Mouse (Mus musculus) heart, adult 9 months (tissue): ENCODE data around the gene Trim54.

Experiments used
- DNase-seq, 2 experiments: peaks; one replicate each; pipeline ENCODE4 v3.0.0; 2022; ENCODE audit warnings: low spot score in 2 of 2

Trim54 gene

GRCm38 (mm10) chr5:31116354-31116753, at the start of gene Trim54:
TSS of gene Trim54 (plus strand) at chr5:31116712.
- peak; percentile 70 to 75 for DNase-seq

- DNase-seq: no peak
These were observed 46.7 kb upstream of the Trim54 start for GRCm38 (mm10) chr5:31069810-31070209.

- no peak for DNase-seq
These were observed 45.5 kb upstream of the Trim54 start for GRCm38 (mm10) chr5:31071059-31071458.

- DNase-seq: no peak
These were observed 44.7 kb upstream of the Trim54 start for GRCm38 (mm10) chr5:31071821-31072220.

- DNase-seq: no peak
These were observed 43.3 kb upstream of the Trim54 start for GRCm38 (mm10) chr5:31073176-31073575.

- no peak for DNase-seq
These were observed 40.2 kb upstream of the Trim54 start for GRCm38 (mm10) chr5:31076346-31076745.

GRCm38 (mm10) chr5:31080059-31080794, 36.3 kb upstream of the Trim54 start:
- no peak for DNase-seq

- no peak for DNase-seq
These were observed 35.7 kb upstream of the Trim54 start for GRCm38 (mm10) chr5:31080795-31081164.

GRCm38 (mm10) chr5:31081386-31081785, 35.1 kb upstream of the Trim54 start:
- DNase-seq: no peak

- DNase-seq: peak in 1 of 2 experiments; percentile 41
These were observed 34.2 kb upstream of the Trim54 start for GRCm38 (mm10) chr5:31082355-31082754.

- DNase-seq: peak; percentile 58 to 62
These were observed 33.4 kb upstream of the Trim54 start for GRCm38 (mm10) chr5:31082935-31083625.

GRCm38 (mm10) chr5:31083949-31084348, 32.6 kb upstream of the Trim54 start:
- DNase-seq: no peak

GRCm38 (mm10) chr5:31086606-31087005, 29.9 kb upstream of the Trim54 start:
- no peak for DNase-seq

- DNase-seq: no peak
These were observed 29.4 kb upstream of the Trim54 start for GRCm38 (mm10) chr5:31087131-31087530.

GRCm38 (mm10) chr5:31092231-31092975, 24.1 kb upstream of the Trim54 start:
- DNase-seq: no peak

- no peak for DNase-seq
These were observed 23.1 kb upstream of the Trim54 start for GRCm38 (mm10) chr5:31093151-31094041.

- DNase-seq: no peak
These were observed 22.3 kb upstream of the Trim54 start for GRCm38 (mm10) chr5:31094100-31094798.

GRCm38 (mm10) chr5:31094799-31095691, 21.5 kb upstream of the Trim54 start:
- DNase-seq: peak; percentile 72 to 75

- no peak for DNase-seq
These were observed 20.6 kb upstream of the Trim54 start for GRCm38 (mm10) chr5:31095711-31096480.
